Mouse (Mus musculus) layer of hippocampus, postnatal 10 days (tissue): ENCODE measurements at regions not wholly inside any gene's neighbourhood (a gene's known extent, or its start where the extent isn't known, plus 50 kb on each side); places are given as distances from the start of the nearest gene placed in this dataset.
"Not testable (repeated sequence)": the region's sequence is repeated elsewhere in the genome, so short reads cannot be mapped to it uniquely, and the experiment has no call there.

Experiments used
- DNase-seq, 2 experiments: peaks; one replicate each; pipeline ENCODE4 v3.0.0; 2021; ENCODE audit warnings: low spot score in 2 of 2

DNA sequence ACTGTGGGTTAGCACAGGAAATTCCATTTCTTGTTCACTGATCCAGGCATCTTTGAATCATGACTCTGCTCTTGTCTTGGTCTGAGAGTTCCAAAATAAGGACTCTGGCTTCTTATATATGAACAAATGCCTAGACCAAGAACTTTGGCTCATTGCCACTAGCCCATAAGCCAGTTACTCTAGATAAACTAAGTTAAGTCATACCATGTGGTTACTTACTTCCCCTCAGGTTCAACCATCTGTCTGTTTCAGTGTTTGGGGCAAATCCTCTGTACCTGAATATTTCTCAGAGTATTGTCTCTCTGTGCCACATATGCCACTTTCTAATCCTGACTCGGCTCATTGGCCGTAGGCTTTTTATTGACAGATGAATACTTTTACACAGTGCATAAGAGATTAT, 454.7 kb upstream of the Tbl1xr1 start:
- DNase-seq = no peak

GRCm38 (mm10) chr3:21625039-21625438, 451.4 kb upstream of the Tbl1xr1 start:
- DNase-seq = no peak

- DNase-seq = peak; percentile 24 to 25
These were observed 450.4 kb upstream of the Tbl1xr1 start for GRCm38 (mm10) chr3:21626029-21626428.

GRCm38 (mm10) chr3:21627048-21627447, 449.4 kb upstream of the Tbl1xr1 start:
- not testable (repeated sequence) for DNase-seq

DNA sequence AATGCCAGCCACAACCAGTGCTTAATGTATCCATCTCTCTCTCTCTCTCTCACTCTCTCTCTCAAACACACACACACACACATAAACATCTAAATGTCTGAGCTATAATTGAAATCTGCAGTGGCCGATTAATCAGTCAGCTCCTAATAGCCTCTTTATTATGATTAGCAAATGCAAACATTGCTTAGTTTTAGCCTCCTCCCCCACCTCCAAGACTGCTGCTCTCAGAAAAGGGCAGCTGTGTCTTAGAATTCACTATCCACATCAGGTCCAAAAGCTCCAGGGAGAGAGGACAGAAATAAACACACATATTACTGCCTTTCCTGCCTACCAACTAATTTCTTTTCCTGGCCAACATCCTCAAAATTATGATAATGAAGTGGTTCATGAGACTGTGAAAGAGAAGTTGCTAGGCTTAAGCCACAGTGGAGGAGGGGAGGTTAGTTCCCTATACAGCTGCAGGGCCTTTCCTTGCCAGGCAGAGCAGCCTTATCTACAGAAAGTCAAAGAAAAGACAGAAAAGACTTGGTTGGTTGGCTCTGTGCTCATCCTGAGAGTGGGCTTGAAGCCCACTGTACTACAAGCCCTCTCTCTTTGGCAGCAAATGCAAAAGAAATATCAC, 442.7 kb upstream of the Tbl1xr1 start:
- peak in 1 of 2 experiments; percentile 36 for DNase-seq

- DNase-seq = no peak
These were observed 441.7 kb upstream of the Tbl1xr1 start for GRCm38 (mm10) chr3:21634675-21635204.

DNA sequence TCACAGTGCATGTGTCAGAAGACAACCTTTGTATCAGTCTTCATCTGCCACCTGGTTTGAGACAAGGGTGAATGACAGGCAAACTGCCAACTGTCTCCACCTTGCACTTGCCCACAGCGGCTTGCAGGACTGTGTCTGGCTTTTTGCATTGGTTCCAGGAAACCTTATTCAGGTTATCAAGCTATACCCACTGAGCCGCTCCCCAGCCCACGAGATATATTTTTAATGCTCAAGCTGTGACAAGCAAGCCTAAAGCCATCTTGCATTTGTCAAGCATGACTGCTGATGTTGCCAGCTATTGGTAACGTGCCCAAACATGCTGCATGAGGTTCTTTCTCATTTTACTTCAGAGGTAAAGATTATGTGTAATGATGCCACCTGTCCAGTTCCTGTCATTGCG, 437.6 kb upstream of the Tbl1xr1 start:
- peak in 1 of 2 experiments; percentile 9 for DNase-seq

- DNase-seq = no peak
These were observed 436.9 kb upstream of the Tbl1xr1 start for GRCm38 (mm10) chr3:21639576-21639975.

DNA sequence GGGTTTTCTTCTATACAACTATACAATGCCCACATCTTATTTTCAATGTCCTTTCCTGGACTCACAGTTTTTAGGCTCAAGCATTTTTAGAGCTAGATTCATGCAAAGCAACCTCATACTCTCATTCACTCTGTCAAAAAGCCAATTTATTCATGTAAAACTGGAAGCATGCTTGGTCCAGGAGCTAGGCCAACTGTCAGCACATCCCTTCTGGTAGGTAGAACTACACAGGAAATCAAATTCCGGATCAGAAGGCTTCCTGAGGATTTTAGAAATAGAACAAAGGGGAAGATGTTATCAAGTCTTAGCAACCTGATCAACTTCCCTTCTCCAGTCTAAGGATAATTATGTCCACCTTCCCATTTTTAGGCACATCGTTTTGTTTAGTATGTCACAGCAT, 432.4 kb upstream of the Tbl1xr1 start:
- DNase-seq = peak in 1 of 2 experiments; percentile 23

DNA sequence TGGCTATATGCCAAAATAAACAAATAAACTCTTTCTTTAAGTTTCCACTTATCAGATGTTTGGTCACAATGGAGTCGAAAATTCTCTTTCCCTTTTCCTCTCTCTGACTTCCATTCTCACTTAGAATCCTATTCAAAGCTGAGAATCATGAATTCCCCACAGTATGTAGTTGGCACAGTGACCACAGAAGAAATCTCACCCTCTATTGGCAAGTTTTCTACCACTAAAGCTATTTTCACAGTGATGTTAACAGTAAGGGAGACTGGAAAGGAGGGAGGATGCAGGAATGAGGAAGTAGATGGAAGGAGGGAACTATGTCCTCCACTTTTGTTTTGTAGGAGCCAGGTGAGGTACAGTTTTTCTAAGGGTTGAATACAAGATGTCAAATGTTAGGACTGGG, 431.2 kb upstream of the Tbl1xr1 start:
- no peak for DNase-seq

GRCm38 (mm10) chr3:21649885-21650469, 426.5 kb upstream of the Tbl1xr1 start:
- DNase-seq = no peak

- DNase-seq = no peak
These were observed 421.2 kb upstream of the Tbl1xr1 start for GRCm38 (mm10) chr3:21655301-21655700.

DNA sequence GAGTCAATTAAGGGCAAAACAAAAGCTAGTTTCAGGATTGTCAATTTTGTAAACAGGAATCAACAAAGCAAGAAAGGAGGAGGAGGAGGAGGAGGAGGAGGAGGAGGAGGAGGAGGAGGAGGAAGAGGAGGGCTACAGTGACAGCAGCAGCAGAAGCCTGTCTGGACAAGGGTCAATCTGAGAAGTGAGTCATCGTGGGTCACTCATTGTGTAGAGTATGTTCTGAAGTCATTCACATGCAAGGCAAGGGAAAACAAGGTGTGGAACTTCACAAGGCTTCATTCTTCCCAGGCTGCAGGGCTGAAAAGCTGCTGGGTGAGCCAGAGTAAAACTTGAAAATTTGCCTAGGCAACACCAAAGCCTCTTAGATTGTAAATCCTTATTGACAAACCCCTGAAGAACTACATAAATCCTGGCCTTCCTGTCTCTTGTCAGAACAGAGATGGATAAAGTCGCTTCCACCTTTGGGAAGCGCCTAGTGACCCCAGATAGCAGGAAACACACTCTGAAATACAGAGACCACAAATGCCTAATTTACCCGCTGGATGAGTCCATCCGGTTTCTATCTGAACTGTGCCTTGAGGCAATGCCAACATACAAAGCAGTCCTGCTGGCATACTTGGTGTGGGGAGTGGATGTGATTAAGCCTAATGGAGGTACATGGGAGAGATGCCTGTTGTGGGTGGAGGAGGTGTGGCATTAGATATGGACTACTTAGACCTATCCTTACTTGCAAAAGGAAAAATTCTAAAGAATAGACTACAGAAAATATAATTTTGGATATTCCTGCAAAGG, 408.9 kb upstream of the Tbl1xr1 start:
- peak in 1 of 2 experiments; percentile 13 for DNase-seq

- no peak for DNase-seq
These were observed 404.6 kb upstream of the Tbl1xr1 start for GRCm38 (mm10) chr3:21671885-21672284.

- DNase-seq = no peak
These were observed 404.0 kb upstream of the Tbl1xr1 start for GRCm38 (mm10) chr3:21672492-21672891.

DNA sequence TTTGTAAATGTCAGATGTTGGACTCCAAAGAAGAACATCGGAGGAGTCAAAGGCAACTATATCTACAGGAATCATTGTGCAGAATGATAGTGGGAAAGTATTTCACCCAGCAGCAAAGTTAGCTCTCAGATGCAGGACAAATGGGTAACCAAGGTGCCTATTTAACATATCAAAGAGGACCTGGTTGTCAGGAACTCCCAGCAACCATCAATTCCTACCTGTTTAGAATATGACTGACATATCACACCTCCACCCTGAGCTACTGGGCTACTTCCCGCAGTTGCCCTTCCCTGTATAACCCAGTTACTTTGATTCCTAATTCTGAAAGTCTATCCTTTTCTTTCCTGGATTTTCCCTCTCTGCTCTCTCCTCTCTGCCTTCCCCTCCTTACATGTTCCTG, 403.0 kb upstream of the Tbl1xr1 start:
- DNase-seq = no peak

- DNase-seq = no peak
These were observed 398.2 kb upstream of the Tbl1xr1 start for GRCm38 (mm10) chr3:21678265-21678664.

DNA sequence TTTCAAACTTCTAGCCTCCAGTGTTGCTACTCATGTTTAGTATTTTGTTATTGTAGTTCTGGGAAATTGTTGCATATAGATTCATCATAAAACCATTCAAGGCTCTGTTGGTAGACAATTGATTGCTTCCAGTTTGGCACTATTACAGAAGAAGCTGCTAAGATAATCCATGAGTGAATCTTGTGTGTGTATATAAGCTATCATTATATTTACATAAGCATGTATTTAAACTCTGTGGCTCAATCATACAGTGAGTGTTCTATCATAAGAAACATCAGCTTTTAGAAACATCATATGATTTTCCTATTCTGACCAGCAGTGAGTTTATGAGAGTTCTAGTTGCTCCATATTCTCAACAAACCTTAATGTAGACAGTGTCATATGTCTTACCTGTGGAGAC, 397.7 kb upstream of the Tbl1xr1 start:
- no peak for DNase-seq

DNA sequence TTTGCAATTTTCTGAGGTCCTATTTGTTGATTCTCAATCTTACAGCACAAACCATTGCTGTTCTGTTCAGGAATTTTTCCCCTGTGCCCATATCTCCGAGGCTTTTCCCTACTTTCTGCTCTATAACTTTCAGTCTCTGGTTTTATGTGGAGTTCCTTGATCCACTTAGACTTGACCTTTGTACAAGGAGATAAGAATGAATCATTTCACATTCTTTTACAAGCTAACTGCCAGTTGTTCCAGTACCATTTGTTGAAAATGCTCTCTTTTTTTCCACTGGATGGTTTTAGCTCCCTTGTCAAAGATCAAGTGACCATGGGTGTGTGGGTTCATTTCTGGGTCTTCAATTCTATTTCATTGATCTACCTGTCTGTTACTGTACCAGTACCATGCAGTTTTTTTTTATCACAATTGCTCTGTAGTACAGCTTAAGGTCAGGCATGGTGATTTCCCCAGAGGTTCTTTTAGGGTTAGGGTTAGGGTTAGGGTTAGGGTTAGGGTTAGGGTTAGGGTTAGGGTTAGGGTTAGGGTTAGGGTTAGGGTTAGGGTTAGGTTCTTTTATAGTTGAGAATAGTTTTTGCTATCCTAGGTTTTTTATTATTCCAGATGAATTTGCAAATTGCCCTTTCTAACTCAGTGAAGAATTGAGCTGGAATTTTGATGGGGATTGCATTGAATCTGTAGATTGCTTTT, 378.3 kb upstream of the Tbl1xr1 start:
- not testable (repeated sequence) for DNase-seq

GRCm38 (mm10) chr3:21699526-21699925, 376.9 kb upstream of the Tbl1xr1 start:
- no peak for DNase-seq

DNA sequence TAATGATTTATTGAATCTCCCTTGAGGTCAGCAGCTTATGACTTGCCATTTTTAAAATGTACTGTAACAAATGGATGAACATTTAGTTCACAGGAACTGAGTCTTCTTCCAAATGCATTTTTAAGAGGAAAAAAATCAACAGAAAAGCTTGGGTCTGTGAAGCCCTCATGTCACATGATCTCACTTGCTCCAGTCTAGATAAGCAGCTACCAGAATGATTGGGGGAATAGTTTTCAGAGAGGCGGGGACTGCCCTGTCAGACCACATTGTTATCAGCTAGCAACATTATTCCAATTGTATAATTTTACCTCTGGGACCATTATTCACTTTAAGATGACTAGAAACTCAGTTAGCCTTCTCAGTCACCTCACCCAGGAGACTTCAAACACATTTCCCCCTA, 376.1 kb upstream of the Tbl1xr1 start:
- DNase-seq = no peak
